Mouse (Mus musculus): ENCODE data around the gene Pold1. TPM values are rescaled to one million over a fixed set of nuclear protein-coding genes. Genes with fewer than 3 reads are reported as not detected.

Gene Pold1
- polyA plus RNA-seq, 1 experiment = 14.2 TPM

DNA sequence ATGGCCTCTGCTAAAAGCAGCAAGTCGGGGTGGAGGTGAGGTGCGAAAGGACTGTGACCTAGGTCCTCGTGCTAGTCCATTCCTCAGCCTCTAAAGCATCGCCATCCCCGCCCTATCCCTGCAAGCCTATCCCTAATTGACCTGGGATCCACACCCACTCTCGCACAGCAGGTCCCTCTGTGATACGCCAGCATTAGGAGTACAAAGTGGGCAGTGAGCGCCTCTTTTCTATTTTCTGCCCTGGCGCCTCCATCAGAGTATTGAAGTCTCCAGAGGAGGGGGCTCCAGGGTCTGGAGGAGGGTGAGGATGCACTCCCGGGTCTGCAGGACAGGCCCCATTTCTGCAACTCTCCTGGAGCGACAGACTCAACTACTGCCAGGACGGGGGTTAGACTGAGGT is 39.7 kb upstream of the Pold1 start:
- DNase-seq = no peak
- Histone ChIP-seq H3K4me3 (ENCODE audit: insufficient read depth, low read depth, low read length) (no peak overlapping the region), H3K27ac (ENCODE audit: insufficient read depth, low read depth, low read length) (no peak overlapping the region), H3K4me1 (ENCODE audit: control insufficient read depth, insufficient read depth, low read length) (peaks cover 7% of the 10 kb centered on the region; the same call in 1 of the 2 replicates), H3K27me3 (replicated peaks; ENCODE audit: control insufficient read depth, insufficient read depth, low read length) (no peaks in the 10 kb centered on the region), H3K36me3 (ENCODE audit: control insufficient read depth, insufficient read depth, low read length) (no peaks in the 10 kb centered on the region)
- TF ChIP-seq CTCF (conservative IDR thresholded peaks at IDR 0.05; ENCODE audit: insufficient read depth, insufficient read length, low read depth, low read length) = no peak
- TF ChIP-seq POLR2A (IDR thresholded peaks at IDR 0.05; ENCODE audit: low read depth, low read length) = no peak
- 20% methylated on average over 12 of the region's 12 CpGs for WGBS

- Histone ChIP-seq H3K36me3 (ENCODE audit: control insufficient read depth, insufficient read depth, low read length) (no peaks in the 10 kb centered on the region), H3K4me3 (ENCODE audit: insufficient read depth, low read depth, low read length) (no peak overlapping the region), H3K4me1 (ENCODE audit: control insufficient read depth, insufficient read depth, low read length) (peaks cover 7% of the 10 kb centered on the region; the same call in 1 of the 2 replicates), H3K27me3 (replicated peaks; ENCODE audit: control insufficient read depth, insufficient read depth, low read length) (no peaks in the 10 kb centered on the region), H3K27ac (ENCODE audit: insufficient read depth, low read depth, low read length) (no peak overlapping the region)
- DNase-seq = no peak
- no peak for TF ChIP-seq CTCF (conservative IDR thresholded peaks at IDR 0.05; ENCODE audit: insufficient read depth, insufficient read length, low read depth, low read length)
- WGBS = 53% methylated on average over 6 of the region's 6 CpGs
These were observed 39.0 kb upstream of the Pold1 start for GRCm38 (mm10) chr7:44587676-44588075.

DNA sequence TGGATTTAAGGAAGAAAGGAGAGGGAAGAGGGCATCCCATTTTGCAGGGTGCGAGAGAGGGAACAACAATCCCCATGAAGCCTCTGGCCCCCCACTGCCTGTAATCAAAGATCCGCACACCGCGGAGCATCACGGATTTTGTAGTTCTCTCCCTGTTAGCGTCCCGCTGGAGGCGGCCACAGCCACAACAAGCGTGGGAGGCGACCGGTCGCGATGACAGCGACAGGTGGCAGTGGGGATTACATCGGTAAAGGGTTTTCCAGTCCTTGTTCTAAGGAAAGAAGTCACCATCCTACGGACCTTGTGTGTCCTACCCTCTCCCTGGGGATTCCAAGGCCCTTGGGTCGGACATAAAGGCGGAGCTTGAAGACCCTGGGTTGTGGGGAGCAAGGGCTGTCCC is 38.3 kb upstream of the Pold1 start:
- Histone ChIP-seq H3K36me3 (ENCODE audit: control insufficient read depth, insufficient read depth, low read length) (no peaks in the 10 kb centered on the region), H3K27ac (ENCODE audit: insufficient read depth, low read depth, low read length) (no peak overlapping the region), H3K4me3 (ENCODE audit: insufficient read depth, low read depth, low read length) (no peak overlapping the region), H3K27me3 (replicated peaks; ENCODE audit: control insufficient read depth, insufficient read depth, low read length) (no peaks in the 10 kb centered on the region), H3K4me1 (ENCODE audit: control insufficient read depth, insufficient read depth, low read length) (peaks cover 7% of the 10 kb centered on the region; the same call in 1 of the 2 replicates)
- DNase-seq = no peak
- WGBS = 5% methylated on average over 18 of the region's 18 CpGs
- no peak for TF ChIP-seq CTCF (conservative IDR thresholded peaks at IDR 0.05; ENCODE audit: insufficient read depth, insufficient read length, low read depth, low read length)
- no peak for TF ChIP-seq POLR2A (IDR thresholded peaks at IDR 0.05; ENCODE audit: low read depth, low read length)

DNA sequence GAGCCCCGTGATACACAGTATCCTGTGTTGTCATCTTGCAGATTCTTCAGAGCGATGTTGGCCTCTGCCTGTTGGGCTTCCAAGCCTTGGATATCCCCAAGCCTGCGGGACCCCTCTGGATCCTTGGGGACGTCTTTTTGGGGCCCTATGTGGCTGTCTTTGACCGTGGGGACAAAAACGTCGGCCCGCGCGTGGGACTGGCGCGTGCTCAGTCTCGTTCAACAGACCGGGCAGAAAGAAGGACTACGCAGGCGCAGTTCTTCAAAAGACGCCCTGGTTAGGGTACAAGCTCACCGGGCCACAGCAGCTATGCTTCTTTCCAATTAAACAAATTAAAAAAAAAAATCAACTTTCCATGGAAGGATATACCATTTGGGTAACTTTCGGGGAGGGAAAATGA is 37.9 kb upstream of the Pold1 start:
- WGBS = 17% methylated on average over 19 of the region's 19 CpGs
- H3K36me3 ChIP-seq (ENCODE audit: control insufficient read depth, insufficient read depth, low read length) = no peaks in the 10 kb centered on the region
- DNase-seq = no peak
- H3K27me3 ChIP-seq (replicated peaks; ENCODE audit: control insufficient read depth, insufficient read depth, low read length) = no peaks in the 10 kb centered on the region
- H3K4me3 ChIP-seq (ENCODE audit: insufficient read depth, low read depth, low read length) = no peak overlapping the region
- no peak for TF ChIP-seq POLR2A (IDR thresholded peaks at IDR 0.05; ENCODE audit: low read depth, low read length)
- TF ChIP-seq CTCF (conservative IDR thresholded peaks at IDR 0.05; ENCODE audit: insufficient read depth, insufficient read length, low read depth, low read length) = no peak
- peaks cover 7% of the 10 kb centered on the region; the same call in 1 of the 2 replicates for H3K4me1 ChIP-seq (ENCODE audit: control insufficient read depth, insufficient read depth, low read length)
- H3K27ac ChIP-seq (ENCODE audit: insufficient read depth, low read depth, low read length) = no peak overlapping the region

DNA sequence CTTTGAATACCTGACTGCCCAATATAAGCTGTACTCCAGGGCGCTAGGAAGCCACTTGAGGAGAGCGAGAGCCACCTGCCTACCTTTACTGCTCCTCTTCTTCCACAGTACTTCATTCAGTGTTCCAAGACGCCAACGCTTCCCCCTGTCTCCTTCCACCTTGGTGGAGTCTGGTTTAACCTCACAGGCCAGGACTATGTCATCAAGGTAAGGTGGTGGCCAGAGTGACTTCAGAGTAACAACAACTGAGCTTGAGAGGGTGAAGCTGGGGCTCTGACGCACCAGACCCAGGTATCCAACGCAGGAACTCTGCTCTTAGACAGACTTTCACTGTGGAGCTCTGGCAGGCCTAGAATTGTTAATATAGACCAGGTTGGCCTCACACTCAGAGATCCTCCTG is 37.0 kb upstream of the Pold1 start:
- no peak overlapping the region for H3K4me3 ChIP-seq (ENCODE audit: insufficient read depth, low read depth, low read length)

GRCm38 (mm10) chr7:44584921-44585320 is 36.3 kb upstream of the Pold1 start:
- TF ChIP-seq POLR2A (IDR thresholded peaks at IDR 0.05; ENCODE audit: low read depth, low read length) (no peak), CTCF (conservative IDR thresholded peaks at IDR 0.05; ENCODE audit: insufficient read depth, insufficient read length, low read depth, low read length) (no peak)
- Histone ChIP-seq H3K4me1 (ENCODE audit: control insufficient read depth, insufficient read depth, low read length) (peaks cover 6% of the 10 kb centered on the region; the same call in 1 of the 2 replicates), H3K27me3 (replicated peaks; ENCODE audit: control insufficient read depth, insufficient read depth, low read length) (no peaks in the 10 kb centered on the region), H3K4me3 (ENCODE audit: insufficient read depth, low read depth, low read length) (no peak overlapping the region), H3K27ac (ENCODE audit: insufficient read depth, low read depth, low read length) (no peak overlapping the region), H3K36me3 (ENCODE audit: control insufficient read depth, insufficient read depth, low read length) (no peaks in the 10 kb centered on the region)
- 85% methylated on average over 6 of the region's 6 CpGs for WGBS
- DNase-seq = no peak

More for the DNA sequence above, 37.0 kb upstream of the Pold1 start:
- no peak overlapping the region for H3K27ac ChIP-seq (ENCODE audit: insufficient read depth, low read depth, low read length)
- peaks cover 7% of the 10 kb centered on the region; the same call in 1 of the 2 replicates for H3K4me1 ChIP-seq (ENCODE audit: control insufficient read depth, insufficient read depth, low read length)
- TF ChIP-seq POLR2A (IDR thresholded peaks at IDR 0.05; ENCODE audit: low read depth, low read length) = no peak
- DNase-seq = no peak
- WGBS = 87% methylated on average over 6 of the region's 6 CpGs
- H3K27me3 ChIP-seq (replicated peaks; ENCODE audit: control insufficient read depth, insufficient read depth, low read length) = no peaks in the 10 kb centered on the region
- no peaks in the 10 kb centered on the region for H3K36me3 ChIP-seq (ENCODE audit: control insufficient read depth, insufficient read depth, low read length)

- no peaks in the 10 kb centered on the region for H3K36me3 ChIP-seq (ENCODE audit: control insufficient read depth, insufficient read depth, low read length)
- 51% methylated on average over 4 of the region's 4 CpGs for WGBS
- no peak for TF ChIP-seq POLR2A (IDR thresholded peaks at IDR 0.05; ENCODE audit: low read depth, low read length)
- no peak for TF ChIP-seq CTCF (conservative IDR thresholded peaks at IDR 0.05; ENCODE audit: insufficient read depth, insufficient read length, low read depth, low read length)
- no peaks in the 10 kb centered on the region; the same call in 1 of the 2 replicates for H3K4me1 ChIP-seq (ENCODE audit: control insufficient read depth, insufficient read depth, low read length)
- no peak overlapping the region for H3K27ac ChIP-seq (ENCODE audit: insufficient read depth, low read depth, low read length)
- no peaks in the 10 kb centered on the region for H3K27me3 ChIP-seq (replicated peaks; ENCODE audit: control insufficient read depth, insufficient read depth, low read length)
- no peak for DNase-seq
- H3K4me3 ChIP-seq (ENCODE audit: insufficient read depth, low read depth, low read length) = no peak overlapping the region
These were observed 35.7 kb upstream of the Pold1 start for GRCm38 (mm10) chr7:44584265-44584804.
